Mouse (Mus musculus): Measurements from ENCODE around the gene Slfn9. TPM values are rescaled to one million over a fixed set of nuclear protein-coding genes. Genes with fewer than 3 reads are reported as not detected.

Slfn9 gene
- 0.41 TPM for polyA plus RNA-seq (2015; fragmentation: Illumina TruSeq; extraction: RNeasy Lipid Tissue Mini Kit (QIAGEN cat#74804); ENCODE audit: insufficient read depth, low read depth, low replicate concordance)

DNA sequence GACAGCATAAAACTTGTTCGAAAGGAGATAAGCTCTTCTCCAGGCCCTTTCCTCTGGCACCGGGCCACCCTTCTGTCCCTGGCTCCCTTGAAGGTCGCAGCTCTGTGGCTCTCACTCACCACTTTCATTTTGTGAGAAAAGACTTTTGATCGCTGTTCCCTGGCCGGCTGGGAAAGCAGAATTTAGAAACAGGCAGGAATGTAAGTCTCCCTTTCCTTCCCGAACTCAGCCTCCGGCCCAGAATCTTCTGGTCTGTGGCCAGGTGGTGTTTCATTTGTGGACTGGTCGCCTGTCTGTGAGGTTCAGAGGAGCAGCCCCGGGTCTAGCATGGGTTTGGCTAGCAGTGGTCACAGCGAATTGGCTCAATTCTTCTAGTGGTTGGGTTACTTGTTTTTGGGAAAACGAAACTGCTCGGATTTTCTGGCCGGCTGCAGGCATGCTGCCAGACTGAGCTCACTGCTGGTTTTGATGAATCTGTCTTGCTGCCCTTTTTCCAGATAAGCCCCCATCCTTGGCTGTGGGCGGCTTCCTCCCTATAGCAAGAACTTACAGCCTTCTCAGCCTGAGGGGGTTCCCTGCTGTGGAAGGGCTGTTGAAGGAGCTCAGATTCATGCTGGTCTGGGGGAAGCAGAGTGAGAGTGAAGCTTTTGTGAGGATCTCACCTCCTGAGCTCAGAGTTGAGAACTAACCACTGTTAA is at the start of gene Slfn9:
Gene Slfn9, minus strand, starts transcription at position 362 of the 698 bp plus-strand sequence.

DNA sequence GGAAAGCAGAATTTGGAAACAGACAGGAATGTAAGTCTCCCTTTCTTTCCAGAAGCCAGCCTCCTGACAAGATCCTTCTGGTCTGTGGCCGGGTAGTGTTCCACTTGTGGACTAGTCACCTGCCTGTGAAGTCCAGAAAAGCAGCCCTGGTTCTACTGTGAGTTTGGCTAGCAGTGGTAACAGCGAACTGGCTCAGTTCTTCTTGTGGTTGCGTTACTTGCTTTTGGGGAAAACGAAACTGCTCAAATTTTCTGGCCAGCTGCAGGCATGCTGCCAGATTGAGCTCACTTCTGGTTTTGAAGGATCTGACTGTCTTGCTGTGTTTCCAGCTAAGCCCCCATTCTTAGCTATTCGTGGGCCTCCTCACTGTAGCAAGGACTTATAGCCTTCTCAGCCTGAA is 29.0 kb upstream of the Slfn9 start, which contains the start of gene Slfn8:
Gene Slfn8, minus strand, starts transcription at position 190 of the 400 bp plus-strand sequence.

DNA sequence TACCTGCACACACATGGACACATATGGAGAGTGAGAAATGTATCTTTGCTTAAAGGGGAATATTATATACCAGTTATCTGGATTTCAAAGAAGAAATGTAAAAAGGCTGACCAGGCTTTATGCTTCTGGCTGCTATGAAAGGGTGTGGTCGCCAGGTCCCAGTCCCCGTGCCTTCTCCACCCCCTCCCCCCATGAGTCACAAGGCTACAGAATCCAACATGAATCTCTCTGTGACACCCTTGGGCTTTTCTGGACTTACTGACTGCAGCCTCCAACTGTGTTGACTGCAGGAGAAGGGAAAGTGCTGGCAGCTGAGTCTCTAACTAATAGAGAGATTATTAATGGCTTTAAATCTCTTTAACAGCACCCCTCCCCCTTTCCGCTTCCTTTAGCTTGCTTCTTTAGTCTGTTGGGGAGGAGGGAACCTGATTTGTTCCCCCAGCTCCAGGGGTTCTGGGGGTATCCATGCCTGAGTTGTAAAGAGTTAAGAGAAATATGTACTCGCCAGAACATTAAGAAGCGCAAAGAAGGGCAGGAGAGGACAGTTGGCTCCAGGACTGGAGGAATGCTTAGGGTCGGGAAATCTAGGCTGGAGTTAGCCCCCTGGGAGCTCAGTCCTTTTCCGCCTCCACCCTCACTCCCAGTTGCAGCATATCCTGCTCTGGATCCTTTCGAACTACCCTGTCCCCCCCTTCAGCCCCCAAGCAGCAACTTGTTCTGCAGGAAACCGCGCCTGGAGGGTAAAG is 40.7 kb downstream of the Slfn9 start, which contains the start of gene Slfn5:
Gene Slfn5, plus strand, starts transcription at position 614 of the 746 bp plus-strand sequence.

Other genes starting within 250 kb of the Slfn9 start
- not detected for gene Cct6b, start 227.5 kb downstream of the Slfn9 start, polyA plus RNA-seq (2015; fragmentation: Illumina TruSeq; extraction: RNeasy Lipid Tissue Mini Kit (QIAGEN cat#74804); ENCODE audit: insufficient read depth, low read depth, low replicate concordance)
- gene Zfp830, start 227.5 kb downstream of the Slfn9 start, polyA plus RNA-seq (2015; fragmentation: Illumina TruSeq; extraction: RNeasy Lipid Tissue Mini Kit (QIAGEN cat#74804); ENCODE audit: insufficient read depth, low read depth, low replicate concordance): 4.4 TPM
- 6.9 TPM for gene Lig3, start 210.7 kb downstream of the Slfn9 start, polyA plus RNA-seq (2015; fragmentation: Illumina TruSeq; extraction: RNeasy Lipid Tissue Mini Kit (QIAGEN cat#74804); ENCODE audit: insufficient read depth, low read depth, low replicate concordance)
- gene Rffl, start 120.6 kb downstream of the Slfn9 start, polyA plus RNA-seq (2015; fragmentation: Illumina TruSeq; extraction: RNeasy Lipid Tissue Mini Kit (QIAGEN cat#74804); ENCODE audit: insufficient read depth, low read depth, low replicate concordance): 3.0 TPM
- gene Rad51d, start 101.2 kb downstream of the Slfn9 start, polyA plus RNA-seq (2015; fragmentation: Illumina TruSeq; extraction: RNeasy Lipid Tissue Mini Kit (QIAGEN cat#74804); ENCODE audit: insufficient read depth, low read depth, low replicate concordance): 3.5 TPM
- gene Fndc8, start 99.7 kb downstream of the Slfn9 start, polyA plus RNA-seq (2015; fragmentation: Illumina TruSeq; extraction: RNeasy Lipid Tissue Mini Kit (QIAGEN cat#74804); ENCODE audit: insufficient read depth, low read depth, low replicate concordance): not detected
- 17.3 TPM for gene Nle1, start 83.4 kb downstream of the Slfn9 start, polyA plus RNA-seq (2015; fragmentation: Illumina TruSeq; extraction: RNeasy Lipid Tissue Mini Kit (QIAGEN cat#74804); ENCODE audit: insufficient read depth, low read depth, low replicate concordance)
- gene Unc45b, start 81.3 kb downstream of the Slfn9 start, polyA plus RNA-seq (2015; fragmentation: Illumina TruSeq; extraction: RNeasy Lipid Tissue Mini Kit (QIAGEN cat#74804); ENCODE audit: insufficient read depth, low read depth, low replicate concordance): 11.1 TPM
- 18.1 TPM for gene Slfn5, start 40.5 kb downstream of the Slfn9 start, polyA plus RNA-seq (2015; fragmentation: Illumina TruSeq; extraction: RNeasy Lipid Tissue Mini Kit (QIAGEN cat#74804); ENCODE audit: insufficient read depth, low read depth, low replicate concordance)
- 0.81 TPM for gene Slfn8, start 29.0 kb upstream of the Slfn9 start, polyA plus RNA-seq (2015; fragmentation: Illumina TruSeq; extraction: RNeasy Lipid Tissue Mini Kit (QIAGEN cat#74804); ENCODE audit: insufficient read depth, low read depth, low replicate concordance)
- gene Slfn2, start 73.3 kb upstream of the Slfn9 start, polyA plus RNA-seq (2015; fragmentation: Illumina TruSeq; extraction: RNeasy Lipid Tissue Mini Kit (QIAGEN cat#74804); ENCODE audit: insufficient read depth, low read depth, low replicate concordance): 6.3 TPM
- not detected for gene Slfn1, start 125.0 kb upstream of the Slfn9 start, polyA plus RNA-seq (2015; fragmentation: Illumina TruSeq; extraction: RNeasy Lipid Tissue Mini Kit (QIAGEN cat#74804); ENCODE audit: insufficient read depth, low read depth, low replicate concordance)
- gene Slfn4, start 183.4 kb upstream of the Slfn9 start, polyA plus RNA-seq (2015; fragmentation: Illumina TruSeq; extraction: RNeasy Lipid Tissue Mini Kit (QIAGEN cat#74804); ENCODE audit: insufficient read depth, low read depth, low replicate concordance): not detected
- gene Slfn3, start 199.5 kb upstream of the Slfn9 start, polyA plus RNA-seq (2015; fragmentation: Illumina TruSeq; extraction: RNeasy Lipid Tissue Mini Kit (QIAGEN cat#74804); ENCODE audit: insufficient read depth, low read depth, low replicate concordance): 3.0 TPM

Data from pancreas, adult 10 weeks (tissue).